Mouse (Mus musculus) B cell, adult 62 days (primary cell): ENCODE results near the gene Olfr876. TPM values are rescaled to one million over a fixed set of nuclear protein-coding genes. Genes with fewer than 3 reads are reported as not detected.

Source experiments
- total RNA-seq: library from RNA; stranded (reverse); gene quantifications from 4 replicates; pipeline ENCODE4 v1.2.4, GENCODE M21; 2023

The Olfr876 gene
- not detected in 4 replicates for total RNA-seq

DNA sequence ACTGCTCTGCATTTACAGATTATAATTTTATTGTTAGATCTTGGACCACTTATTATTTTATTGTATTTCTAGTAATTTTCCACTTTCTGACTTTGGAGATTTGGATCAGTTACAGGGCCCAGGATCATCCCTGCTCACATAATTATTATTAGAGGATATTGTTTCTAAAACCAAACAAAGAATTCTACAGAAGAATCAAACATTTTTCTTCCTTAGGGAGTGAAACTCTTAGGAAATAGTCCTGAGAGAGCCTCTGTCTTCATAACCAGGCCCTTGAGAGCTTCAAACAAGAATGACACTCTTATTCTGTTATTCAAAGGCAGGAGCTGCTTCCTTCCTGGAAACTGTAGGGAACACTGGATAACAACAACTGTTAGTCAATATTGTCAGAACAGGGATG, at the start of gene Olfr876:
Gene Olfr876 (plus strand): TSS at position 301 of the 400 bp plus-strand sequence.

GRCm38 (mm10) chr9:37771759-37772158, 31.1 kb upstream of the Olfr876 start, which contains the start of gene Olfr875:
Olfr875 (plus strand) TSS chr9:37771857.

DNA sequence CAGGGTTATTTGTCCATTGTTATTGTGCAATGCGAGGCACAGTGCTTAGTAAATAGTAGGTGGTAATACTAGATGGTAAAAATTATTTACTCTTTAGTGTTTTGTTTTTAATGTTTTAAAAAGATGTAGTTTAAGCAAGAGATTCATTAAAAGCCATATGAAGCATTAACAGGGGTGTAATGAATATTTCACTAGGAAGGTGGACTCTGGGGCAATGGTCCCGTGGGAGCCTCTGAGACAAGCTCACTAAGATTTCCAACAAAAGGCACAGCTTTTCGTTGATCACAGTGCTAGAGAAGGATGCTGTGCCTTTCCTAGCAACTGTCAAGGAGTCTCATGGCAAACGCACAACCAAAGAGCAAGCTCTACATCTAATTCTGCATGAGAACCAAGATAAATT, 51.1 kb downstream of the Olfr876 start, which contains the start of gene Olfr877:
Gene Olfr877 (plus strand): TSS at position 301 of the 400 bp plus-strand sequence.

Other genes with a start within 250 kb of the Olfr876 start
- 6.2 to 10.9 TPM (median 9.4 TPM) in 4 replicates for gene Siae, start 247.3 kb upstream of the Olfr876 start, total RNA-seq
- gene Spa17, start 189.3 kb upstream of the Olfr876 start, total RNA-seq, result 1.1 to 3.6 TPM in 2 of 4 replicates, not detected in the others
- gene Tbrg1, start 145.7 kb upstream of the Olfr876 start, total RNA-seq, result 50.4 to 55.2 TPM (median 52.5 TPM) in 4 replicates
- not detected in 4 replicates for gene Panx3, start 133.8 kb upstream of the Olfr876 start, total RNA-seq
- not detected in 4 replicates for gene Olfr160, start 86.8 kb upstream of the Olfr876 start, total RNA-seq
- gene Olfr874, start 57.9 kb upstream of the Olfr876 start, total RNA-seq, result not detected in 4 replicates
- not detected in 4 replicates for gene Olfr875, start 31.2 kb upstream of the Olfr876 start, total RNA-seq
- not detected in 4 replicates for gene Olfr877, start 51.2 kb downstream of the Olfr876 start, total RNA-seq
- gene Olfr145, start 93.7 kb downstream of the Olfr876 start, total RNA-seq, result not detected in 4 replicates
- not detected in 4 replicates for gene Olfr878, start 114.8 kb downstream of the Olfr876 start, total RNA-seq
- gene Olfr881, start 188.8 kb downstream of the Olfr876 start, total RNA-seq, result not detected in 4 replicates
- gene Olfr883, start 222.8 kb downstream of the Olfr876 start, total RNA-seq, result not detected in 4 replicates
- not detected in 4 replicates for gene Olfr884, start 243.5 kb downstream of the Olfr876 start, total RNA-seq